Mouse (Mus musculus) liver, embryonic 14.5 days (tissue): ENCODE measurements around the gene Supt20.

Experiments
- CTCF ChIP-seq: IDR thresholded peaks from 2 replicates; pipeline ENCODE4 v1.5.1; 2016; ENCODE audit warnings: antibody characterized with exemption, low read depth, control low read depth
- EP300 ChIP-seq: IDR thresholded peaks from 2 replicates; pipeline ENCODE4 v1.6.1; 2016; ENCODE audit warnings: antibody characterized with exemption, low read depth

- TF ChIP-seq CTCF, result 0 out of 2 replicates have a peak, but pooled peaks have one; percentile 33
- TF ChIP-seq EP300, result no peak
Measured at GRCm38 (mm10) chr3:54669559-54669958, 23.0 kb upstream of the Supt20 start.
